Mouse (Mus musculus) stomach, postnatal 0 days (tissue): Measurements from ENCODE around the gene C1ql1. TPM values are rescaled to one million over a fixed set of nuclear protein-coding genes. Genes with fewer than 3 reads are reported as not detected.

Source experiments
- ATAC-seq: fragments of 200-750 bp; cut with Nextera tagmentation; 2 replicates; pipeline ENCODE4 v1.8.0; 2017; ENCODE audit not compliant: low FRiP score, low TSS enrichment
- DNase-seq: peaks from one replicate; pipeline ENCODE4 v3.0.0-alpha.2; 2016; ENCODE audit warnings: low spot score
- H3K27ac ChIP-seq: fragments of 300-500 bp; sonication (generic); replicated peaks from 2 replicates; pipeline ENCODE4 v1.5.1; 2014; ENCODE audit warnings: mild to moderate bottlenecking, control low read depth
- H3K27me3 ChIP-seq: fragments of 300-500 bp; sonication (generic); 2 replicates; pipeline ENCODE4 v1.6.1; 2014; ENCODE audit warnings: low read length; ENCODE audit not compliant: control insufficient read depth, insufficient read depth
- H3K36me3 ChIP-seq: fragments of 300-500 bp; sonication (generic); 2 replicates; pipeline ENCODE4 v1.6.1; 2014; ENCODE audit warnings: low read length, mixed read lengths; ENCODE audit not compliant: control insufficient read depth, insufficient read depth
- H3K4me1 ChIP-seq: fragments of 300-500 bp; sonication (generic); replicated peaks from 2 replicates; pipeline ENCODE4 v1.6.1; 2014; ENCODE audit warnings: antibody characterized with exemption; ENCODE audit not compliant: control insufficient read depth, insufficient read depth
- H3K4me2 ChIP-seq: fragments of 300-500 bp; sonication (generic); replicated peaks from 2 replicates; pipeline ENCODE4 v1.6.1; 2014; ENCODE audit warnings: low read depth, mild to moderate bottlenecking, control low read depth, moderate library complexity
- H3K4me3 ChIP-seq: fragments of 300-500 bp; sonication (generic); 2 replicates; pipeline ENCODE4 v1.5.1; 2014; ENCODE audit warnings: low read depth, low read length, control low read depth
- H3K9ac ChIP-seq: fragments of 300-500 bp; sonication (generic); 2 replicates; pipeline ENCODE4 v1.6.1; 2014; ENCODE audit warnings: mild to moderate bottlenecking, low read length, control low read depth, mixed read lengths
- H3K9me3 ChIP-seq: fragments of 300-500 bp; sonication (generic); 2 replicates; pipeline ENCODE4 v1.6.1; 2016; ENCODE audit warnings: low read length; ENCODE audit not compliant: control insufficient read depth
- CTCF ChIP-seq: IDR thresholded peaks from 2 replicates; pipeline ENCODE4 v1.5.1; 2016; ENCODE audit warnings: antibody characterized with exemption, low read depth, mild to moderate bottlenecking, moderate library complexity
- EP300 ChIP-seq: optimal IDR thresholded peaks from 2 replicates; pipeline ENCODE3; 2016; ENCODE audit warnings: antibody characterized with exemption
- WGBS: fragments of 180-500 bp; shearing (Covaris S2); extraction: QIAGEN DNeasy Blood & Tissue Kit; methylation state at CpG from one replicate; pipeline ENCODE4 v1.1.7; 2014; 5-methylcytosine and 5-hydroxymethylcytosine counted together
- polyA plus RNA-seq: library from polyadenylated mRNA; unstranded; fragments of >200 nt; fragmentation: Nextera tagmentation; extraction: Ambion mirVana; gene quantifications from 2 replicates; pipeline ENCODE4 v1.2.1, GENCODE M21; 2015

Gene C1ql1
- polyA plus RNA-seq, 1 experiment from 2014 or later, result 1.4 TPM

DNA sequence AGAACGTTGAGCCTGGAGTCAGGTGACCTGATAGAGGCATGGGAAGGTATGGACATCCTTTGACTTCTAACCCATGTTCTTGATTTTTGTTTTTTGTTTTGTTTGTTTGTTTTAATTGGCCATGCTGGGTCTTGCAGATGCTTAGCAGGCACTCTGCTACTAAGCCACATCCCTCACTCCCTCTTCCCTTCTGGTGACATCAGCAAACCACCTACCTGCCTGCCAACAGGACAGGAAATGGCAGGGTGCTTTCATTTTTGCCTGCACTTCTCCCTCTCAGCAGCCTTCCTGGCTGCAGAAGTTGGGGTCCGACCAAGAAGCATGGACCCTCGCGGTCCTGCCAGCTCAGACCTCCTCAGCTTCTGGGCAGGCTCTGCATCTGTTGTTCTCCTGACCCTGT lies 14.6 kb upstream of the C1ql1 start:
- Histone ChIP-seq H3K4me2 (no peak overlapping the region), H3K27ac (no peak overlapping the region), H3K9me3 (no peaks in the 10 kb centered on the region), H3K36me3 (no peaks in the 10 kb centered on the region), H3K9ac (no peak overlapping the region), H3K27me3 (no peaks in the 10 kb centered on the region), H3K4me3 (no peak overlapping the region), H3K4me1 (no peaks in the 10 kb centered on the region; the same call in 1 of the 2 replicates)
- WGBS, result 90% methylated on average over 4 of the region's 4 CpGs
- no peak for DNase-seq
- no peak for ATAC-seq
- TF ChIP-seq EP300 (no peak), CTCF (no peak)

GRCm38 (mm10) chr11:102958870-102959269 lies 12.4 kb upstream of the C1ql1 start:
- no peak for DNase-seq
- TF ChIP-seq EP300, result no peak
- TF ChIP-seq CTCF, result 0 out of 2 replicates have a peak, but pooled peaks have one; percentile 15
- 82% methylated on average over 1 of the region's 1 CpGs for WGBS
- H3K36me3 ChIP-seq, result no peaks in the 10 kb centered on the region
- no peak overlapping the region for H3K27ac ChIP-seq
- H3K9me3 ChIP-seq, result no peaks in the 10 kb centered on the region
- no peaks in the 10 kb centered on the region for H3K27me3 ChIP-seq
- H3K4me1 ChIP-seq, result no peaks in the 10 kb centered on the region; the same call in 1 of the 2 replicates
- no peak overlapping the region for H3K4me2 ChIP-seq
- H3K9ac ChIP-seq, result no peak overlapping the region
- no peak for ATAC-seq
- H3K4me3 ChIP-seq, result no peak overlapping the region

GRCm38 (mm10) chr11:102958431-102958830 lies 11.9 kb upstream of the C1ql1 start:
- no peak for DNase-seq

DNA sequence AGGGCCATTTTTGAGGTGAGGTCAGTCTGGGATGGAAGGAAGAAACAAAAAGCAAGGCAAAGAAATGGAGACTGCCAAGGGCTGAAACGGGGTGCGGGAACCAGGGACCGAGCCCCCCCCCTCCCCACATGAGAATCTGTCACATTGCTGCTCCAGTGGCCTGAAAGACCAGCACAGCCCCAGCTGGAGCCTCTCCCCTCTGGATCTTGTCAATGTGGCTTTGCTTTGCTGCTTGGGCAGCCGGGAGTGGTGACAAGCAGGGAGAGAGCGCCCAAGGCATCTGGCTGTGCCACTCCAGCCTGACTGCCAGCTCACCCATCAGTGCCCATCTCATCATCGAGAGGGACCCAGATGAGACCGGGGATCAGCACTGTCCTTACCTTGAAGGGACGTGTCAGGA lies 11.2 kb upstream of the C1ql1 start:
- Histone ChIP-seq H3K36me3 (no peaks in the 10 kb centered on the region), H3K9me3 (no peaks in the 10 kb centered on the region), H3K4me1 (no peaks in the 10 kb centered on the region), H3K9ac (peak overlapping the region; percentile 14; the same call in 1 of the 2 replicates), H3K27ac (peak overlapping the region; percentile 61), H3K4me2 (peak overlapping the region; percentile 25; the same call in 1 of the 2 replicates), H3K4me3 (no peak overlapping the region), H3K27me3 (no peaks in the 10 kb centered on the region)
- 65% methylated on average over 7 of the region's 8 CpGs for WGBS
- DNase-seq (no peak), ATAC-seq (no peak)
- TF ChIP-seq EP300, result no peak
- TF ChIP-seq CTCF, result no peak

More at GRCm38 (mm10) chr11:102958431-102958830, 11.9 kb upstream of the C1ql1 start:
- ATAC-seq, result no peak
- Histone ChIP-seq H3K36me3 (no peaks in the 10 kb centered on the region), H3K4me2 (no peak overlapping the region), H3K27ac (no peak overlapping the region), H3K9ac (no peak overlapping the region), H3K27me3 (no peaks in the 10 kb centered on the region), H3K9me3 (no peaks in the 10 kb centered on the region), H3K4me3 (no peak overlapping the region), H3K4me1 (no peaks in the 10 kb centered on the region; the same call in 1 of the 2 replicates)
- 77% methylated on average over 6 of the region's 6 CpGs for WGBS
- TF ChIP-seq CTCF (no peak), EP300 (no peak)

DNA sequence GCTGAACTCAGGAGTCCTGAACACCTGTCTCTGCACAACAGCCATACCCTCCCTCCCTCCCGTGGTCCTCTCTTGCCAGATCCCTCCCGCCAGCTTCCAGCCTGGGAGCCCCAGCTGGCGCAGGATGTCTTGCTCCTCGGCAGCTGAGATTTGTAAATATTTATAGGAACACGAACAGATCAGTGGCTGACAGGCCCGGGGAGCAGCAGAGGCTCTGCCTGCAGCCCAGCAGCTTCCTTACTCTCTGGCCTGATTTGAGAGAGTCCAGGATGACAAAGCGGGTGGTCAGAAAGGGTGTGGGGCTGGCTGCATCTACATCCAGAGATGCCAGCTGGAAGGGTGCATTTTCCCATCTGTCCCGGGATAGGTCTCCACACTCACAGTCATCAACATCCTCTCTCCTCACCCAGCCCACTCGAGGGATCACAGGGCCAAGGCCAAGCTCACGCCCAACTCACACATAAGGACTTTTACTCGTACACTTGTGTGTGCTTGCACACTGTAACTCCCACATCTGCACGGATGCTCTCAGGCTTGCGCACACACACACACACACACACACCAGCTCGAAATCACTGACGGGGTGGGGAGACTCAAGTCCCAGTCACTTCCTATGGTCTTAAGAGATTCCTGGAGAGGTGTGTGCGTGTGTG lies 10.6 kb upstream of the C1ql1 start:
- DNase-seq (peak; percentile 25), ATAC-seq (peak; percentile 74; the same call in 1 of the 2 replicates)
- Histone ChIP-seq H3K4me2 (peak overlapping the region; percentile 25; the same call in 1 of the 2 replicates), H3K4me3 (no peak overlapping the region), H3K9me3 (no peaks in the 10 kb centered on the region), H3K9ac (peak overlapping the region; percentile 14; the same call in 1 of the 2 replicates), H3K27ac (peak overlapping the region; percentile 61), H3K36me3 (no peaks in the 10 kb centered on the region), H3K27me3 (no peaks in the 10 kb centered on the region), H3K4me1 (no peaks in the 10 kb centered on the region)
- WGBS, result 22% methylated on average over 16 of the region's 16 CpGs
- TF ChIP-seq EP300, result no peak
- no peak for TF ChIP-seq CTCF

- DNase-seq (no peak), ATAC-seq (no peak)
- TF ChIP-seq CTCF (no peak), EP300 (no peak)
- Histone ChIP-seq H3K36me3 (no peaks in the 10 kb centered on the region), H3K9ac (no peak overlapping the region), H3K27me3 (no peaks in the 10 kb centered on the region; the same call in 1 of the 2 replicates), H3K27ac (no peak overlapping the region), H3K4me2 (no peak overlapping the region), H3K4me3 (no peak overlapping the region), H3K4me1 (peaks cover 3% of the 10 kb centered on the region; the same call in 1 of the 2 replicates), H3K9me3 (no peaks in the 10 kb centered on the region)
- WGBS, result 31% methylated on average over 6 of the region's 6 CpGs
Measured at GRCm38 (mm10) chr11:102952922-102953321, 6.4 kb upstream of the C1ql1 start.
